Mouse (Mus musculus) yolk sac, embryonic 10.5 days (tissue): ENCODE measurements at regions not wholly inside any gene's neighbourhood (a gene's known extent, or its start where the extent isn't known, plus 50 kb on each side); places are given as distances from the start of the nearest gene placed in this dataset.
A peak's percentile ranks its signal among the peaks of the same experiment; 100 is the strongest.

Experiments used
- DNase-seq: peaks from one replicate; pipeline ENCODE4 v3.0.0-alpha.2; 2017; ENCODE audit warnings: low spot score

GRCm38 (mm10) chr8:96340702-96341101 is 452.4 kb upstream of the Got2 start:
- DNase-seq = no peak

GRCm38 (mm10) chr8:96318367-96318766 is 430.0 kb upstream of the Got2 start:
- DNase-seq = no peak

GRCm38 (mm10) chr8:96308989-96309718 is 420.8 kb upstream of the Got2 start:
- no peak for DNase-seq

- no peak for DNase-seq
Measured at GRCm38 (mm10) chr8:96296643-96297042, 408.3 kb upstream of the Got2 start.

GRCm38 (mm10) chr8:96290740-96291139 is 402.4 kb upstream of the Got2 start:
- DNase-seq = no peak

GRCm38 (mm10) chr8:96289519-96289918 is 401.2 kb upstream of the Got2 start:
- DNase-seq = no peak

DNA sequence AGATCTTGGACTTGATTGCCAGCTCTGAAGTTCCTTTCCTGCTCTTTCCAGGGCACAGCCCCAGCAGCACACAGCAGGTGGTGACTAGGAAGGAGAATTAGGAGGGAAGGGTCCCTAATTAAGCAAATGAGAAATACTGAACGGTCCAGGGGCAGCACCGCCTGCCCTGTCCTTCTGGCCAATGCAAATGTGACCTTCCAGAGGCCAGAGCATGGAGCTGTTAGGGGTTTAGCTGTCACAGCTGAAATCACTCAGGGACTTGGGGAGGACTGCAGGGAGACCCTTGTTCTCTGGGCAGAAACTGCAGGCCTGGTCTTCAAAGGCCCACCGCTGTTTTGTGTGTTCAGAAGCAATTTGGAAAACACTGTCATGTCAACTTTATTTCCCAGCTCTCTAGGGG is 400.2 kb upstream of the Got2 start:
- DNase-seq = no peak

GRCm38 (mm10) chr8:96277479-96278138 is 389.3 kb upstream of the Got2 start:
- DNase-seq = no peak

- DNase-seq = no peak
Measured at GRCm38 (mm10) chr8:96277058-96277457, 388.7 kb upstream of the Got2 start.

- DNase-seq = no peak
Measured at GRCm38 (mm10) chr8:96256294-96256693, 367.9 kb upstream of the Got2 start.

- DNase-seq = no peak
Measured at GRCm38 (mm10) chr8:96255811-96256210, 367.5 kb upstream of the Got2 start.

DNA sequence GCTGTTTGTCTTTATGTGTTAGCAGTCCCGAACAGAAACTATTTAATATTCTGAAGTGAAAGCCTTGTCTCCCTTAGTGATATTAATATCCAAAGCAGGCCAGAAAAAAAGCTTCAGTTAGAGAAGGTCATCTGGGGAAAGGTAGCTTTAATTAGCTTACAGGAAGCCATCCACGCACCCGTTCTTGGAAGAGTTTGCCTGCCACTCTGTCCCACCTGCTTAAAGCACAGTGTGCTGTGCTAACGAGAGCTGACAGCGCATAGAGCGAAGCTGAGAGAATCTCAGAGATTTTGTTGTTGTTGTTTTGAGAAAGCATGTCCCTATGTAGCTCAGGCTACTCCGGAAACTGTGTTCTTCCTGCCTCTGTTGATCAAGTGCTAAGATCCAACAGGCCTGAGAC is 357.7 kb upstream of the Got2 start:
- DNase-seq = no peak

GRCm38 (mm10) chr8:96244549-96245152 is 356.3 kb upstream of the Got2 start:
- peak; percentile 3 for DNase-seq

GRCm38 (mm10) chr8:96238406-96238805 is 350.1 kb upstream of the Got2 start:
- no peak for DNase-seq

DNA sequence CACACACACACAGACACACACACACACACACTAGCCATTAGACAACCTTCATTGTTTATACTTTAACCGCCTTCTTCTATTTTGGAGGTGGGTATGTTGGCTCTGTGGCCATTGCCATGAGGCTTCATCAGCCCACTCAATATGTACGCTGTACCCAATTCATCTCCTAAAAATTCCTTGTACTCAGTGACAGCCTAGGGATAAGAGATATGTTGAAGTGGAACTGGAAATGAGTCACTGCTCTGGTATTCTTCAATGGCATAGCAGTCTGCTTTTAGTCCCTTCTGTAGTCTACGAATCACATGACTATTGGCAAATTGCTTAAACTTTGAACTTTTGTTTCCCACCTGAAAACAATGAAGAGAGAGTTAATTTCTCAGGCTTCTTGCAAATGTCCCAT is 349.6 kb upstream of the Got2 start:
- DNase-seq = no peak

GRCm38 (mm10) chr8:96230412-96230811 is 342.1 kb upstream of the Got2 start:
- DNase-seq = no peak
